In genomic region chr6:51838177-51838576, GRCm38 (mm10) we compare ENCODE assay signal across 13 mouse cellular contexts.
DNase-seq lines count a peak whose midpoint lies in the region; ATAC-seq and TF ChIP-seq lines count a peak whose summit lies in the region.
"Had no signal": no experiment of that assay in that cellular context is flagged by ENCODE, and none has a peak within 500 bp of the region (broad histone marks: within the 10 kb centered on the region; RNA-seq: fewer than 3 reads in every experiment).

No protein-coding gene starts in this region.

- H3K4me2 ChIP-seq in lung, embryonic 14.5 days: no peak overlapping the region
- H3K4me2 ChIP-seq: heart, embryonic 15.5 days; hindbrain, embryonic 15.5 days; kidney, embryonic 15.5 days had no signal

- ATAC-seq in lung, embryonic 14.5 days (ENCODE audit: insufficient read depth): no peak
- peak; percentile 37 for ATAC-seq in granulocyte monocyte progenitor cell, adult 5-6 weeks (replicated peaks; ENCODE audit: poor library complexity, severe bottlenecking)
- ATAC-seq: forebrain, postnatal 0 days had no signal

- TF ChIP-seq CTCF in heart, adult 2 months (IDR thresholded peaks at IDR 0.05): peak; percentile 26
- TF ChIP-seq CTCF in lung, embryonic 14.5 days (IDR thresholded peaks at IDR 0.05; ENCODE audit: low read depth): peak; percentile 53
- peak; percentile 35 for TF ChIP-seq CTCF in ES-Bruce4 (IDR thresholded peaks at IDR 0.05; ENCODE audit: low read depth, low read length)

- no peak overlapping the region for H3K4me3 ChIP-seq in heart, adult 2 months
- H3K4me3 ChIP-seq in lung, embryonic 14.5 days (ENCODE audit: low read depth, low read length): no peak overlapping the region
- no peak overlapping the region for H3K4me3 ChIP-seq in ES-Bruce4 (ENCODE audit: low read depth, low read length)
- H3K4me3 ChIP-seq: heart, embryonic 15.5 days; hindbrain, embryonic 15.5 days; kidney, embryonic 15.5 days had no signal

- no peaks in the 10 kb centered on the region for H3K79me2 ChIP-seq in heart, adult 2 months (replicated peaks; ENCODE audit: control insufficient read depth, insufficient read depth, low read length)

- no peaks in the 10 kb centered on the region for H3K36me3 ChIP-seq in heart, adult 2 months (ENCODE audit: control insufficient read depth, insufficient read depth, low read length)
- H3K36me3 ChIP-seq in lung, embryonic 14.5 days (ENCODE audit: insufficient read depth): no peaks in the 10 kb centered on the region
- H3K36me3 ChIP-seq in ES-Bruce4 (ENCODE audit: control insufficient read depth, insufficient read depth, low read length, poor library complexity, severe bottlenecking): no peaks in the 10 kb centered on the region
- H3K36me3 ChIP-seq: heart, embryonic 15.5 days; hindbrain, embryonic 15.5 days; kidney, embryonic 15.5 days had no signal

- no peak for TF ChIP-seq POLR2A in heart, adult 2 months (IDR thresholded peaks at IDR 0.05; ENCODE audit: insufficient read depth, low read depth, low read length)
- TF ChIP-seq POLR2A in ES-Bruce4 (IDR thresholded peaks at IDR 0.05; ENCODE audit: insufficient read depth, low read length): no peak

- no peak for DNase-seq in heart, adult 2 months
- DNase-seq in heart, postnatal 10 days: no peak
- DNase-seq in lung, embryonic 14.5 days: no peak
- DNase-seq in lung, postnatal 4 days: no peak
- no peak for DNase-seq in thymus, postnatal 4 days
- DNase-seq in gastrocnemius, adult 18-20 months (ENCODE audit: low spot score): no peak
- DNase-seq: adrenal gland, adult 2 months; forebrain, postnatal 0 days had no signal

- no peaks in the 10 kb centered on the region for H3K27me3 ChIP-seq in heart, adult 2 months (ENCODE audit: control insufficient read depth, insufficient read depth, low read length)
- H3K27me3 ChIP-seq in lung, embryonic 14.5 days (ENCODE audit: insufficient read depth, low read length): no peaks in the 10 kb centered on the region
- no peaks in the 10 kb centered on the region for H3K27me3 ChIP-seq in ES-Bruce4 (ENCODE audit: control insufficient read depth, insufficient read depth, low read length, poor library complexity, severe bottlenecking)
- H3K27me3 ChIP-seq: heart, embryonic 15.5 days; hindbrain, embryonic 15.5 days had no signal

- WGBS in heart, adult 2 months: 78% methylated on average over 3 of the region's 3 CpGs
- WGBS in lung, embryonic 14.5 days: 70% methylated on average over 3 of the region's 3 CpGs

- intact Hi-C loops in heart, adult 2 months (cut with DNase I): no loop called here
- intact Hi-C loops in heart, postnatal 10 days (cut with DNase I): no loop called here

- no peaks in the 10 kb centered on the region for H3K9me3 ChIP-seq in lung, embryonic 14.5 days (ENCODE audit: low read depth, low read length)
- H3K9me3 ChIP-seq in ES-Bruce4 (replicated peaks; ENCODE audit: control insufficient read depth, insufficient read depth, low read length, poor library complexity, severe bottlenecking): no peaks in the 10 kb centered on the region
- H3K9me3 ChIP-seq: heart, embryonic 15.5 days; hindbrain, embryonic 15.5 days; kidney, embryonic 15.5 days had no signal

- no peak for TF ChIP-seq EP300 in heart, adult 2 months (IDR thresholded peaks at IDR 0.05; ENCODE audit: insufficient read depth, low read depth, low read length)
- TF ChIP-seq EP300 in ES-Bruce4 (IDR thresholded peaks at IDR 0.05; ENCODE audit: insufficient read depth, low read depth, low read length): no peak

- no peaks in the 10 kb centered on the region; the same call in 1 of the 2 replicates for H3K4me1 ChIP-seq in heart, adult 2 months (ENCODE audit: control insufficient read depth, insufficient read depth, low read length)
- H3K4me1 ChIP-seq in lung, embryonic 14.5 days (ENCODE audit: insufficient read depth): no peaks in the 10 kb centered on the region
- no peaks in the 10 kb centered on the region for H3K4me1 ChIP-seq in ES-Bruce4 (ENCODE audit: control insufficient read depth, insufficient read depth, low read length)

- no peak overlapping the region for H3K9ac ChIP-seq in heart, adult 2 months (ENCODE audit: low read depth, low read length)
- no peak overlapping the region for H3K9ac ChIP-seq in lung, embryonic 14.5 days
- H3K9ac ChIP-seq in ES-Bruce4 (ENCODE audit: low read depth, poor library complexity, severe bottlenecking): no peak overlapping the region
- H3K9ac ChIP-seq: forebrain, postnatal 0 days; heart, embryonic 15.5 days; hindbrain, embryonic 15.5 days; kidney, embryonic 15.5 days had no signal

- no peak overlapping the region for H3K27ac ChIP-seq in heart, adult 2 months
- no peak overlapping the region for H3K27ac ChIP-seq in lung, embryonic 14.5 days (ENCODE audit: low read depth)
- H3K27ac ChIP-seq in ES-Bruce4 (ENCODE audit: insufficient read depth, low read length): no peak overlapping the region
- H3K27ac ChIP-seq: heart, embryonic 15.5 days; hindbrain, embryonic 15.5 days; kidney, embryonic 15.5 days had no signal
